In the genomic region with DNA sequence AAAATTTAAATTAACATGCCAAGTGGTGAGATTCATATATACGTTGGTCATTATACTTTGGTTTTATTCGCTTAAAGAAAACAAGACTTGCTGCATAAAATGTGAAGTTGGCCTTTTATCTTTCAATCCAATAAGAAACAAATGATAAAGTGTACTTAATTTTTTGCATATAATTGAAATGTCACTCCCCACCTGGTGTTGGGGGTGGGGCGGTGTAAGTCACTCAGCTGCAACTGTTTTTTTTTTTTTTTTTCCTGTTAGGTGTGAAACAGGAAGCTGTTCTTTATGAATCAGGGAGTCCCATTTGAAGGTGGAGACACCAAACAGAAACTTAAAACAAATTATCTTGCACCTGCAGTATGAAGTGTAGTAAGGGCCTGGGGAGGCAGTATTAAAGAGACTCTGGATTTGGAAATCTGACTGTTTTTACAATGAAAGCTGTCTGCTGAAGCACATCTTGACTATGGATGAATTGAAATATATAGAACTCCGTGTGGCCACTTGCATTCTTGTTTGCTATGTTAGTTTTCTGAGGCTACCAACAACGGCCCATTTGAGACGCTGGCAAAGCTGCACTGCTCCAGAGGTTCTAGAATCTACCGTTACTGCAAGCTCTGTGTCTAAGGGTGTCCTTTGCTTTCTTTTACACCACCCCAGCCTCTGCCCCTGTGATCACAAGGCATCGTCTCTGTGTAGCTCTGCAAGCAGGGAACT, we compare ENCODE assay signal across 9 mouse cellular contexts. TPM values are rescaled to one million over a fixed set of nuclear protein-coding genes. Genes with fewer than 3 reads are reported as not detected.
DNase-seq lines count a peak whose midpoint lies in the region; ATAC-seq and TF ChIP-seq lines count a peak whose summit lies in the region.
"Had no signal": no experiment of that assay in that cellular context is flagged by ENCODE, and none has a peak within 500 bp of the region (broad histone marks: within the 10 kb centered on the region; RNA-seq: fewer than 3 reads in every experiment).

No protein-coding gene starts in this region.

- no peaks in the 10 kb centered on the region for H3K9me3 ChIP-seq in forebrain, postnatal 0 days (ENCODE audit: low read length)
- H3K9me3 ChIP-seq in forebrain, embryonic 14.5 days (replicated peaks; ENCODE audit: control insufficient read depth, low read length), result no peaks in the 10 kb centered on the region
- H3K9me3 ChIP-seq in megakaryocyte, embryonic 14.5 days, result no peaks in the 10 kb centered on the region
- no peaks in the 10 kb centered on the region for H3K9me3 ChIP-seq in liver, embryonic 16.5 days (replicated peaks; ENCODE audit: control insufficient read depth, low read length)

- no peak for TF ChIP-seq CTCF in forebrain, postnatal 0 days (IDR thresholded peaks at IDR 0.05; ENCODE audit: low read depth)

- 78% methylated on average over 8 of the region's 8 CpGs for WGBS in forebrain, postnatal 0 days
- 81% methylated on average over 8 of the region's 8 CpGs for WGBS in forebrain, embryonic 14.5 days
- WGBS in liver, embryonic 16.5 days (ENCODE audit: insufficient replicate concordance), result 63% methylated on average over 8 of the region's 8 CpGs

- no peak overlapping the region for H3K9ac ChIP-seq in forebrain, postnatal 0 days
- H3K9ac ChIP-seq in forebrain, embryonic 14.5 days (ENCODE audit: low read length), result no peak overlapping the region
- H3K9ac ChIP-seq in liver, embryonic 16.5 days (ENCODE audit: low read depth, low read length), result no peak overlapping the region

- H3K27me3 ChIP-seq in forebrain, postnatal 0 days (ENCODE audit: insufficient read depth, low read length), result no peaks in the 10 kb centered on the region
- no peaks in the 10 kb centered on the region for H3K27me3 ChIP-seq in forebrain, embryonic 14.5 days (replicated peaks; ENCODE audit: control insufficient read depth, insufficient read depth, low read length)
- H3K27me3 ChIP-seq in megakaryocyte, embryonic 14.5 days (replicated peaks), result no peaks in the 10 kb centered on the region
- no peaks in the 10 kb centered on the region for H3K27me3 ChIP-seq in liver, embryonic 16.5 days (ENCODE audit: control insufficient read depth, insufficient read depth, low read depth, low read length)

- no peak overlapping the region for H3K4me3 ChIP-seq in forebrain, postnatal 0 days (ENCODE audit: low read depth, low read length)
- no peak overlapping the region for H3K4me3 ChIP-seq in forebrain, embryonic 14.5 days (ENCODE audit: low read depth, low read length)
- H3K4me3 ChIP-seq in megakaryocyte, embryonic 14.5 days (replicated peaks), result peak overlapping the region; percentile 95
- peak overlapping the region; percentile 7; the same call in 1 of the 2 replicates for H3K4me3 ChIP-seq in liver, embryonic 16.5 days (ENCODE audit: low read depth, low read length)

- no peak for DNase-seq in forebrain, postnatal 0 days
- no peak for DNase-seq in forebrain, embryonic 14.5 days (ENCODE audit: low spot score)
- peak; percentile 73 for DNase-seq in thymus, postnatal 25 days
- no peak for DNase-seq in embryo, embryonic 9.5 days (ENCODE audit: extremely low spot score)
- no peak for DNase-seq in adipocyte (ENCODE audit: low spot score)
- DNase-seq: kidney, adult 11 months had no signal

- no peaks in the 10 kb centered on the region for H3K36me3 ChIP-seq in forebrain, postnatal 0 days (ENCODE audit: insufficient read depth)
- no peaks in the 10 kb centered on the region for H3K36me3 ChIP-seq in forebrain, embryonic 14.5 days (ENCODE audit: control insufficient read depth, insufficient read depth, low read length)
- H3K36me3 ChIP-seq in megakaryocyte, embryonic 14.5 days (replicated peaks; ENCODE audit: low read length), result peaks cover 11% of the 10 kb centered on the region
- no peaks in the 10 kb centered on the region for H3K36me3 ChIP-seq in liver, embryonic 16.5 days (ENCODE audit: control insufficient read depth, insufficient read depth)

- H3K27ac ChIP-seq in forebrain, postnatal 0 days (ENCODE audit: low read depth, low read length), result no peak overlapping the region
- no peak overlapping the region for H3K27ac ChIP-seq in forebrain, embryonic 14.5 days (ENCODE audit: low read depth, low read length)
- H3K27ac ChIP-seq in liver, embryonic 16.5 days (ENCODE audit: low read length), result 0 out of 2 replicates have a peak overlapping the region, but pooled peaks have one; percentile 6

- H3K4me1 ChIP-seq in forebrain, postnatal 0 days (ENCODE audit: insufficient read depth), result no peaks in the 10 kb centered on the region
- peaks cover 6% of the 10 kb centered on the region; the same call in 1 of the 2 replicates for H3K4me1 ChIP-seq in forebrain, embryonic 14.5 days (ENCODE audit: control insufficient read depth, insufficient read depth, low read length)
- peaks cover 60% of the 10 kb centered on the region for H3K4me1 ChIP-seq in megakaryocyte, embryonic 14.5 days
- H3K4me1 ChIP-seq in liver, embryonic 16.5 days (ENCODE audit: control insufficient read depth, low read depth, low read length), result peaks cover 32% of the 10 kb centered on the region

- peak overlapping the region; percentile 15 for H3K4me2 ChIP-seq in forebrain, postnatal 0 days (ENCODE audit: low read depth)
- H3K4me2 ChIP-seq in forebrain, embryonic 14.5 days (ENCODE audit: low read length), result no peak overlapping the region
- H3K4me2 ChIP-seq in liver, embryonic 16.5 days (ENCODE audit: low read depth, low read length), result peak overlapping the region; percentile 37

- no peak for ATAC-seq in forebrain, postnatal 0 days
- no peak for ATAC-seq in forebrain, embryonic 14.5 days
- no peak for ATAC-seq in megakaryocyte, adult 5-6 weeks (ENCODE audit: poor library complexity, severe bottlenecking)
- ATAC-seq in liver, embryonic 16.5 days (ENCODE audit: low read depth), result no peak

RNA-seq across cellular contexts. Expression of gene C1galt1, which starts 2.2 kb away (rescaled TPM):
- total RNA-seq in forebrain, postnatal 0 days (2014; rRNA removed), result 14.2 and 18.2 TPM in 2 replicates
- polyA plus RNA-seq in forebrain, postnatal 0 days (2015; fragmentation: Nextera tagmentation; extraction: Ambion mirVana), result 1.1 and 1.7 TPM in 2 replicates
- polyA plus RNA-seq in forebrain, embryonic 14.5 days (2014; fragmentation: Nextera tagmentation; extraction: Ambion mirVana), result 2.5 and 2.8 TPM in 2 replicates
- polyA plus RNA-seq in megakaryocyte, embryonic 14.5 days (2012; ENCODE audit: insufficient read depth, low replicate concordance), result 1.5 and 1.9 TPM in 2 replicates
- total RNA-seq in megakaryocyte, adult 5-6 weeks (2015), result 31.7 and 35.6 TPM in 2 replicates
- 19.5 and 26.2 TPM in 2 replicates for total RNA-seq in megakaryocyte, adult 5-6 weeks (2017)
- polyA plus RNA-seq in liver, embryonic 16.5 days (2015; fragmentation: Nextera tagmentation; extraction: Ambion mirVana), result 3.4 and 3.7 TPM in 2 replicates

Comparison
In these comparisons a context has a peak if more than half of its experiments do, and no peak if none do; other contexts are left out.
1. H3K4me3 ChIP-seq: peak in megakaryocyte, embryonic 14.5 days (single experiment) and liver, embryonic 16.5 days (single experiment); none in forebrain, postnatal 0 days (single experiment) and forebrain, embryonic 14.5 days (single experiment).